Mouse (Mus musculus) cortical plate, adult 2 months (tissue): ENCODE data around the gene Uqcr11.

Experiments
- CTCF ChIP-seq: fragments of 200-500 bp; IDR thresholded peaks from 2 replicates; pipeline ENCODE4 v1.5.1; 2011; ENCODE audit warnings: mild to moderate bottlenecking, control low read depth, low read length; ENCODE audit not compliant: insufficient read depth; ENCODE audit errors: extremely low read depth
- POLR2A ChIP-seq: fragments of 200-500 bp; IDR thresholded peaks from 2 replicates; pipeline ENCODE4 v1.6.1; 2011; ENCODE audit warnings: mild to moderate bottlenecking, low read length, control low read depth; ENCODE audit not compliant: insufficient read depth; ENCODE audit errors: extremely low read depth

DNA sequence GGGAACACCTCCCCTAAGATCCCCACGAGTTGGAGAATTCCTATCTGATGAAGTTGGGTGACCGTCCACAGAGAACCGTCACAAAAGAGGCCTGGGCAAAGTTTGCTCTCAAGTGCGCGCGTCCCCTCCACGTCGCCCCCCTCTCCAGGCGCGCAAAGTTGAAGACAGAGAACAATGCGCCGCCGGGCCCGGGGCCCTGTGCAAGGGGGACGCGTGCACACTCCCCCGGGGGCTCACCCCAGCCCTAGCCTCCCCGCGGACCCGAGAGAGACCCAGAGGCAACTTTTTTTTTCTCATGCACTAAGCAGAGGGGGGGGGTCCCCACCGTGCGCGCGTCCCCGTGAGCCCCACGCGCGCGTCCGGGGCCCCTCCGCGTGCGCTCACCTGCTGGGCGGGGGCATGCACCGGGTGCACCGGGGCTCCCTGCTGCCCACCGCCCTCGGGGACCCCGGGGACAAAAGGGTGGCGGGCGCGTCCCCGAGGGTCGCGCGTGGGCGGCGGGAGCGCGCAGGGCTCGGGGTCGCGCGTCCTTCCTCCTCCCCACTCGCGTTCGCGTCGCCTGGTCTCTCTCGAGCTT lies 26.4 kb upstream of the Uqcr11 start:
- TF ChIP-seq CTCF (no peak), POLR2A (no peak)
